36 mouse cellular contexts compared by ENCODE assay signal in genomic region chr16:92274516-92274915, GRCm38 (mm10). TPM values are rescaled to one million over a fixed set of nuclear protein-coding genes. Genes with fewer than 3 reads are reported as not detected.
"Had no signal": no experiment of that assay in that cellular context is flagged by ENCODE, and none has a peak within 500 bp of the region (broad histone marks: within the 10 kb centered on the region; RNA-seq: fewer than 3 reads in every experiment).

No protein-coding gene starts in this region.

- H3K4me3 ChIP-seq: embryonic facial prominence, embryonic 10.5 days; embryonic facial prominence, embryonic 12.5 days; embryonic facial prominence, embryonic 13.5 days; embryonic facial prominence, embryonic 15.5 days; erythroblast, embryonic 14.5 days; forebrain, embryonic 10.5 days; forebrain, embryonic 12.5 days; forebrain, embryonic 13.5 days; forebrain, embryonic 15.5 days; heart, adult 2 months; heart, embryonic 10.5 days; heart, embryonic 12.5 days had no signal

- H3K27ac ChIP-seq: embryonic facial prominence, embryonic 10.5 days; embryonic facial prominence, embryonic 12.5 days; embryonic facial prominence, embryonic 13.5 days; embryonic facial prominence, embryonic 15.5 days; forebrain, embryonic 10.5 days; forebrain, embryonic 12.5 days; forebrain, embryonic 13.5 days; forebrain, embryonic 15.5 days; heart, adult 2 months; heart, embryonic 10.5 days had no signal

- DNase-seq: cerebellum, adult 8-10 months; cerebellum, adult 9-10 months; cerebellum, adult 9-11 months; cerebellum, postnatal 36 days; embryo, embryonic 11 days; forebrain, postnatal 0 days; gastrocnemius, postnatal 10 days; gastrocnemius, postnatal 14 days; heart, adult 11 months; heart, adult 18-20 months; heart, adult 2 months had no signal

- H3K4me1 ChIP-seq: embryonic facial prominence, embryonic 10.5 days; embryonic facial prominence, embryonic 12.5 days; embryonic facial prominence, embryonic 13.5 days; embryonic facial prominence, embryonic 15.5 days; forebrain, embryonic 10.5 days; forebrain, embryonic 12.5 days; forebrain, embryonic 13.5 days; forebrain, embryonic 15.5 days; heart, embryonic 10.5 days; heart, embryonic 12.5 days had no signal

RNA-seq across cellular contexts. Expression of gene Kcne2, which starts 17.7 kb away (rescaled TPM):
- total RNA-seq: common myeloid progenitor, adult 5-6 weeks; gastrocnemius, adult 18-20 months; gastrocnemius, postnatal 10 days; gastrocnemius, postnatal 14 days; gastrocnemius, postnatal 25 days; gastrocnemius, postnatal 36 days; gastrocnemius, postnatal 4 days; granulocyte monocyte progenitor cell, adult 5-6 weeks; heart, adult 18-20 months; heart, adult 2 months; heart, adult 8-10 months had no signal
- polyA plus RNA-seq: embryonic facial prominence, embryonic 11.5 days; erythroblast, embryonic 14.5 days; gonadal fat pad, adult 2 months; heart, adult 2 months had no signal

RNA-seq across cellular contexts. Expression of gene Fam243, which starts 46.7 kb away (rescaled TPM):
- total RNA-seq: common myeloid progenitor, adult 5-6 weeks; forebrain, postnatal 0 days; gastrocnemius, adult 18-20 months; gastrocnemius, postnatal 10 days; gastrocnemius, postnatal 14 days; gastrocnemius, postnatal 25 days; gastrocnemius, postnatal 36 days; gastrocnemius, postnatal 4 days; granulocyte monocyte progenitor cell, adult 5-6 weeks had no signal
- polyA plus RNA-seq: cortical plate, adult 2 months; embryonic facial prominence, embryonic 10.5 days; embryonic facial prominence, embryonic 12.5 days; embryonic facial prominence, embryonic 13.5 days; embryonic facial prominence, embryonic 14.5 days; embryonic facial prominence, embryonic 15.5 days; erythroblast, embryonic 14.5 days; forebrain, embryonic 10.5 days; forebrain, embryonic 11.5 days; forebrain, embryonic 12.5 days; forebrain, embryonic 13.5 days; forebrain, postnatal 0 days; frontal cortex, adult 2 months; heart, embryonic 10.5 days; heart, embryonic 11.5 days; heart, embryonic 12.5 days had no signal
